20 mouse cellular contexts compared by ENCODE assay signal in the genomic region with DNA sequence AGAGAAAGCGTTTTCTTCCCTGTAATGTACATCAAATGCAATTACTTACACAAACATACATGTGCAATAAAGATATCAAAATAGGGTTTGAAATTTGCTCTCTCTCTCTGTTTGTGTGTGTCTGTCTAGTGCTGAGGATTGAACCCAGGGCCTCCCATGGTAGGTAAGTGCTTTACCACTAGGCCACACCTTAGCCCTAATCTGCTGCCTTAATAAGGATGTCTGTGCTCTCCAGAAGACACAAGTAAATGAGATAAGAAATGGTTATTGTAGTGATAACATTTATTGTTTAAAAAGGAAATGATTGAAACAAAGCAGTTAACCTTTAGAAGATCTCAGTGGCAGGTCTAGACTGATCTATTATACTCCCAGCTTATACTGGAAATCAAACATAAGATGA. TPM values are rescaled to one million over a fixed set of nuclear protein-coding genes. Genes with fewer than 3 reads are reported as not detected.
"Had no signal": no experiment of that assay in that cellular context is flagged by ENCODE, and none has a peak within 500 bp of the region (broad histone marks: within the 10 kb centered on the region; RNA-seq: fewer than 3 reads in every experiment).

No protein-coding gene starts in this region.

- H3K9me3 ChIP-seq: kidney, embryonic 15.5 days; midbrain, embryonic 10.5 days; midbrain, embryonic 13.5 days; neural tube, embryonic 13.5 days; stomach, embryonic 15.5 days had no signal

- H3K27ac ChIP-seq: kidney, embryonic 15.5 days; left cerebral cortex, adult 2 months; macrophage; midbrain, embryonic 10.5 days; midbrain, embryonic 13.5 days; neural tube, embryonic 13.5 days; stomach, embryonic 15.5 days had no signal

- H3K4me3 ChIP-seq: kidney, embryonic 15.5 days; left cerebral cortex, adult 2 months; midbrain, embryonic 10.5 days; midbrain, embryonic 13.5 days; myocyte; neural tube, embryonic 13.5 days; stomach, embryonic 15.5 days had no signal

- H3K36me3 ChIP-seq: kidney, embryonic 15.5 days; midbrain, embryonic 10.5 days; midbrain, embryonic 13.5 days; neural tube, embryonic 13.5 days; stomach, embryonic 15.5 days had no signal

- ATAC-seq: lung, postnatal 0 days; midbrain, embryonic 13.5 days; midbrain, embryonic 16.5 days had no signal

- H3K27me3 ChIP-seq: kidney, embryonic 15.5 days; midbrain, embryonic 13.5 days; neural tube, embryonic 13.5 days; stomach, embryonic 15.5 days had no signal

- H3K9ac ChIP-seq: kidney, embryonic 15.5 days; lung, embryonic 14.5 days; midbrain, embryonic 13.5 days; neural tube, embryonic 13.5 days; stomach, embryonic 15.5 days had no signal

- H3K4me1 ChIP-seq: kidney, embryonic 15.5 days; midbrain, embryonic 10.5 days; midbrain, embryonic 13.5 days; neural tube, embryonic 13.5 days; stomach, embryonic 15.5 days had no signal

- H3K4me2 ChIP-seq: kidney, embryonic 15.5 days; lung, embryonic 14.5 days; midbrain, embryonic 13.5 days; neural tube, embryonic 13.5 days; stomach, embryonic 15.5 days had no signal

- DNase-seq: kidney, adult 11 months; kidney, adult 8-10 months; kidney, postnatal 10 days; kidney, postnatal 36 days; layer of hippocampus, postnatal 36 days; lung, embryonic 14.5 days; retina, postnatal 1 day; right cerebral cortex, postnatal 25 days; spleen, adult 18-20 months had no signal

RNA-seq across cellular contexts. Expression of gene 4930426L09Rik, which starts 18.7 kb away (rescaled TPM):
- total RNA-seq: liver, adult 2 months had no signal
